Mouse (Mus musculus): Measurements from ENCODE around the gene Cabp4. TPM values are rescaled to one million over a fixed set of nuclear protein-coding genes. Genes with fewer than 3 reads are reported as not detected.

Cabp4 gene
- total and polyA plus RNA-seq, 2 experiments from 2014 or later: 0.36 TPM; not detected in 1

- 88% methylated on average over 13 of the region's 13 CpGs for WGBS
- Histone ChIP-seq H3K9me3 (ENCODE audit: low read length) (no peaks in the 10 kb centered on the region), H3K36me3 (ENCODE audit: insufficient read depth, low read length) (peaks cover 65% of the 10 kb centered on the region), H3K4me1 (ENCODE audit: insufficient read depth, low read length) (peaks cover under 1% of the 10 kb centered on the region; the same call in 1 of the 2 replicates), H3K27me3 (ENCODE audit: insufficient read depth, low read length) (no peaks in the 10 kb centered on the region), H3K4me3 (ENCODE audit: low read depth, low read length) (no peak overlapping the region), H3K9ac (replicated peaks; ENCODE audit: low read length, poor library complexity, severe bottlenecking) (no peak overlapping the region), H3K27ac (ENCODE audit: low read depth, low read length) (no peak overlapping the region), H3K4me2 (ENCODE audit: low read depth, low read length, poor library complexity, severe bottlenecking) (no peak overlapping the region)
- no peak for ATAC-seq (ENCODE audit: low FRiP score)
- no peak for DNase-seq (ENCODE audit: low spot score)
- TF ChIP-seq CTCF (IDR thresholded peaks at IDR 0.05): no peak
These were observed 10.8 kb upstream of the Cabp4 start for GRCm38 (mm10) chr19:4154437-4155222.

- 0 out of 2 replicates have a peak within 1 kb of the TSS, but pooled peaks have one; percentile 4 for H3K27ac ChIP-seq (ENCODE audit: low read depth, low read length)
- ATAC-seq (ENCODE audit: low FRiP score) (no peak), DNase-seq (ENCODE audit: low spot score) (peak; percentile 33)
- H3K4me2 ChIP-seq (ENCODE audit: low read depth, low read length, poor library complexity, severe bottlenecking): no peak within 1 kb of the TSS
- 72% methylated on average over 11 of the region's 11 CpGs for WGBS
- no peaks in the 10 kb centered on the region for H3K9me3 ChIP-seq (ENCODE audit: low read length)
- no peak within 1 kb of the TSS for H3K4me3 ChIP-seq (ENCODE audit: low read depth, low read length)
- H3K4me1 ChIP-seq (ENCODE audit: insufficient read depth, low read length): peaks cover 7% of the 10 kb centered on the region; the same call in 1 of the 2 replicates
- TF ChIP-seq CTCF (IDR thresholded peaks at IDR 0.05): no peak
- H3K9ac ChIP-seq (replicated peaks; ENCODE audit: low read length, poor library complexity, severe bottlenecking): no peak within 1 kb of the TSS
- peaks cover 52% of the 10 kb centered on the region for H3K36me3 ChIP-seq (ENCODE audit: insufficient read depth, low read length)
- no peaks in the 10 kb centered on the region for H3K27me3 ChIP-seq (ENCODE audit: insufficient read depth, low read length)
These were observed 9.4 kb upstream of the Cabp4 start, which contains the start of gene Ptprcap for GRCm38 (mm10) chr19:4153232-4153654. Gene Ptprcap (plus strand): TSS chr19:4153604.

GRCm38 (mm10) chr19:4152445-4153231 lies 8.8 kb upstream of the Cabp4 start:
- ATAC-seq (ENCODE audit: low FRiP score): no peak
- no peak for TF ChIP-seq CTCF (IDR thresholded peaks at IDR 0.05)
- Histone ChIP-seq H3K27me3 (ENCODE audit: insufficient read depth, low read length) (no peaks in the 10 kb centered on the region), H3K4me1 (ENCODE audit: insufficient read depth, low read length) (peaks cover 7% of the 10 kb centered on the region; the same call in 1 of the 2 replicates), H3K4me2 (ENCODE audit: low read depth, low read length, poor library complexity, severe bottlenecking) (no peak overlapping the region), H3K27ac (ENCODE audit: low read depth, low read length) (0 out of 2 replicates have a peak overlapping the region, but pooled peaks have one; percentile 4), H3K4me3 (ENCODE audit: low read depth, low read length) (no peak overlapping the region), H3K9me3 (ENCODE audit: low read length) (no peaks in the 10 kb centered on the region), H3K9ac (replicated peaks; ENCODE audit: low read length, poor library complexity, severe bottlenecking) (no peak overlapping the region), H3K36me3 (ENCODE audit: insufficient read depth, low read length) (peaks cover 46% of the 10 kb centered on the region)
- WGBS: 98% methylated on average over 8 of the region's 8 CpGs
- DNase-seq (ENCODE audit: low spot score): no peak

GRCm38 (mm10) chr19:4151898-4152297 lies 8.1 kb upstream of the Cabp4 start:
- 89% methylated on average over 5 of the region's 5 CpGs for WGBS
- H3K4me2 ChIP-seq (ENCODE audit: low read depth, low read length, poor library complexity, severe bottlenecking): no peak overlapping the region
- H3K27me3 ChIP-seq (ENCODE audit: insufficient read depth, low read length): no peaks in the 10 kb centered on the region
- no peaks in the 10 kb centered on the region for H3K9me3 ChIP-seq (ENCODE audit: low read length)
- H3K27ac ChIP-seq (ENCODE audit: low read depth, low read length): no peak overlapping the region
- DNase-seq (ENCODE audit: low spot score): no peak
- H3K4me3 ChIP-seq (ENCODE audit: low read depth, low read length): no peak overlapping the region
- H3K36me3 ChIP-seq (ENCODE audit: insufficient read depth, low read length): peaks cover 38% of the 10 kb centered on the region
- TF ChIP-seq CTCF (IDR thresholded peaks at IDR 0.05): no peak
- 0 out of 2 replicates have a peak overlapping the region, but pooled peaks have one; percentile 24 for H3K9ac ChIP-seq (replicated peaks; ENCODE audit: low read length, poor library complexity, severe bottlenecking)
- H3K4me1 ChIP-seq (ENCODE audit: insufficient read depth, low read length): peaks cover 7% of the 10 kb centered on the region; the same call in 1 of the 2 replicates
- ATAC-seq (ENCODE audit: low FRiP score): no peak

- H3K36me3 ChIP-seq (ENCODE audit: insufficient read depth, low read length): peaks cover 34% of the 10 kb centered on the region
- peaks cover 7% of the 10 kb centered on the region; the same call in 1 of the 2 replicates for H3K4me1 ChIP-seq (ENCODE audit: insufficient read depth, low read length)
- TF ChIP-seq CTCF (IDR thresholded peaks at IDR 0.05): no peak
- H3K27me3 ChIP-seq (ENCODE audit: insufficient read depth, low read length): no peaks in the 10 kb centered on the region
- 81% methylated on average over 5 of the region's 5 CpGs for WGBS
- H3K9me3 ChIP-seq (ENCODE audit: low read length): no peaks in the 10 kb centered on the region
- H3K27ac ChIP-seq (ENCODE audit: low read depth, low read length): no peak overlapping the region
- DNase-seq (ENCODE audit: low spot score) (no peak), ATAC-seq (ENCODE audit: low FRiP score) (no peak)
- no peak overlapping the region for H3K9ac ChIP-seq (replicated peaks; ENCODE audit: low read length, poor library complexity, severe bottlenecking)
- no peak overlapping the region for H3K4me3 ChIP-seq (ENCODE audit: low read depth, low read length)
- H3K4me2 ChIP-seq (ENCODE audit: low read depth, low read length, poor library complexity, severe bottlenecking): no peak overlapping the region
These were observed 7.6 kb upstream of the Cabp4 start for GRCm38 (mm10) chr19:4151488-4151860.
